Mouse (Mus musculus) lung, postnatal 36 days (tissue): ENCODE results near the gene Rcl1.

Experiments used
- DNase-seq: peaks from one replicate; pipeline ENCODE4 v3.0.0; 2022; ENCODE audit warnings: mixed read lengths

Rcl1 gene

GRCm38 (mm10) chr19:29100874-29101542, at the start of gene Rcl1:
Rcl1 (plus strand) TSS chr19:29101375.
- peak; percentile 97 for DNase-seq

DNA sequence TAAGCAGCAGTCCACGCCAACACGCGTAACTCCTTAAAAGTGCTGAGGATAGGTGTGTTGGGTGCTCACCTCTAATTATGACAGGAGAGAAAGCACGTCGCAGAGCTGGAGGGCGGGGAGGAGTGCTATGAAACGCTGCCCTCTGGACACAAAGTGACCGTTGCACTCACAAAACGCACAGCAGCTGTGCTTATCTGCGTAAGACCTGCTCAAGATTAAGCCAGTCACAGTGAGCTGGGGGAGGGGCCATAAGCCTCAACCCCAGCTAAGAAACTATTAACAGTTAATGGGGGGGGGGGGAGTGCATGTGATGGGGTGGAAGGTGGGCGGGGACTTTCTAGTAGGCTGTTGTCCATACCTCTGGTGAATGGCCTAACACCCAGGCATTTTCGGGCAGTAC, 48.4 kb upstream of the Rcl1 start:
- no peak for DNase-seq

- no peak for DNase-seq
Measured at GRCm38 (mm10) chr19:29054594-29054993, 46.6 kb upstream of the Rcl1 start.

GRCm38 (mm10) chr19:29055469-29055868, 45.7 kb upstream of the Rcl1 start:
- no peak for DNase-seq

GRCm38 (mm10) chr19:29058741-29059140, 42.4 kb upstream of the Rcl1 start:
- no peak for DNase-seq

- DNase-seq: no peak
Measured at GRCm38 (mm10) chr19:29059688-29060087, 41.5 kb upstream of the Rcl1 start.

DNA sequence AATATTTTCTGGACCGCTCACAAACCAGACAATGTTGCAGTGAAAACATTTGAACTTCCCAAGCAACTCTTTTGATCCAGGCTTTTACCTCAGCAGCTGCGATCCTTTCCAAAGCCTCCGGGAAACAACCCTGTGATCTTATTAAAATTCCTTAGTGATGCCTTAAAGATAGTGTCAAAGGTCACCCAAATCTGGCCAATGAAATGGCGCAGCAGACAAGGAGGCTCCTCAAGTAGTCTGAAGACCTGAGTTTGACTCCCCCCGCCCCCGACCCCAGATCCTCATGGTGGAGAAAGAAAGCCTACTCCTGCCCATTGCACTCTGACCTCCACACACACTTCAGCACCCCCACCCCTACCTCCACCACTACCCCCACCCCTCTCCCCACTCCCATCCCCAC, 40.9 kb upstream of the Rcl1 start:
- DNase-seq: no peak

DNA sequence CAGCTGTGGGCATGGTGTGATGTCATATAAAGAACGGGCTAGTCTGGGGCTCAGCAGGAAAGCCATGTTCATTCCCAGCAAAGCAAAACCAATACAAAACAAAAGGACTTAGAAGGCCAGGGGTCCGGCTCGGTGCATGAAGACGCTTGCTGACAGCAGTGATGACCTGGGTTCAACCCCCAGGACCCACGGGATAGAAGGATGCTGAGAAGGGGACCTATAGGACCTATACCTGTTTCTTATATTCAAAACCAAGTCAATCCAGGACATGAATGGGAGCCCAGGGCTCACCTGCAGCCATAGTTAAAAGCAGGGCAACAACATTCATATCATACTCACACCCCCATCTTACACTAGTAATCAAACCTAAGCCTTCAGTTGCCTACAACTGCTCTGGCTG, 38.2 kb upstream of the Rcl1 start:
- no peak for DNase-seq

DNA sequence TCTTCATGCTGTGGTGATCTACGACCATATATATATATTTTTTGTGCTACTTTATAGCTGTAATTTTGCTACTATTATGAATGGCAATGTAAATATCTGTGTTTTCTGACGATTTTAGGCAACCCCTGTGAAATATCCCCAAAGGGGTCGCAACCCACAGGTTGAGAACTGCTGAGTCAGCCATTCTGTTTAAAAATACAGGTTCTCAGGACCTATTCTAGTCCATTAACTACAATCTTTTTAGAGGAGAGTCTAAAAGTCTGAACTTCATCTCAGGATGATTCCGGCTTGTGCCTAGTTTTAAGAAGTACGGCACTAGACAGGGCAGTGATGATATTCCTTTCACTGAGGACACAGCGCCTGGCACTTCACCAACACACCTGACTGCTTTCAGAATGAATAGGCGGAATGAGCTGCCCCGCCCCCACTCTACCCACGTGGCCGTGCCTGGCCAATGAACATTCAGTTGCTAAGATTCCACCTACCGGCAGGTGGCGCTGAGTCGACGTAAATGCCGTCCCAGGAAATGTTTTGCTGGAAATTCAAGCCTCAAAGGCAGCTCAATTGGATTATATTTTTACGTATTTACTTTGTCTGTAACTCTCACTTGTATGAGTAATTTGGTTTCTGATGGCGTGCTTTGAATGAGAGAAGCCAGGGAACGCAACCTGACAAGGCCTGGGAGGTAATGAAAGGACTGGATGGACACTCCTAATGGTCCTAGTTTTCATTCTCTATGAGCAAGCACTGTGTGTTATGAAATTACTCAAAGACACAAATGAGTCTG, 37.4 kb upstream of the Rcl1 start:
- peak; percentile 97 for DNase-seq

GRCm38 (mm10) chr19:29064451-29065102, 36.6 kb upstream of the Rcl1 start:
- peak; percentile 47 for DNase-seq

GRCm38 (mm10) chr19:29066981-29067471, 34.1 kb upstream of the Rcl1 start:
- peak; percentile 96 for DNase-seq

GRCm38 (mm10) chr19:29069195-29069594, 32.0 kb upstream of the Rcl1 start:
- no peak for DNase-seq

- DNase-seq: no peak
Measured at GRCm38 (mm10) chr19:29074802-29075201, 26.4 kb upstream of the Rcl1 start.

- DNase-seq: no peak
Measured at GRCm38 (mm10) chr19:29088628-29089027, 12.5 kb upstream of the Rcl1 start.

DNA sequence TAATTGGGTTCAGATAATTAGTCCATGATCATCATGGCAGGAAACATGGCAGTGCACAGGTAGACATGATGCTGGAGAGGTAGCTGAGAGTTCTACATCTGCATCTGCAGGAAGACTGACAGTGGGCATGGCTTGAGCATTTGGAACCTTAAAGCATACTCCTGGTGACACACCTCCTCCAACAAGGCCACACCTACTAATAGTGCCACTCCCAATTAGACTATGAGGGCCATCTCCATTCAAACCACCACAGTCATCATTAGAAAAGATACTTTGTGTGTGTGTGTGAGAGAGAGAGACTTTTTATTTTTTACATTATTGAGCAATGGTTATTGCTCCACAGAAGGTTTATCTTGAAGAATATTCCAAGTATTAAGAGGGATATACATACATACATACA, 9.0 kb upstream of the Rcl1 start:
- no peak for DNase-seq

GRCm38 (mm10) chr19:29099106-29099505, 2.1 kb upstream of the Rcl1 start:
- DNase-seq: no peak

GRCm38 (mm10) chr19:29099596-29099995, 1.6 kb upstream of the Rcl1 start:
- no peak for DNase-seq

GRCm38 (mm10) chr19:29100261-29100660, 914 bp upstream of the Rcl1 start:
- DNase-seq: no peak

DNA sequence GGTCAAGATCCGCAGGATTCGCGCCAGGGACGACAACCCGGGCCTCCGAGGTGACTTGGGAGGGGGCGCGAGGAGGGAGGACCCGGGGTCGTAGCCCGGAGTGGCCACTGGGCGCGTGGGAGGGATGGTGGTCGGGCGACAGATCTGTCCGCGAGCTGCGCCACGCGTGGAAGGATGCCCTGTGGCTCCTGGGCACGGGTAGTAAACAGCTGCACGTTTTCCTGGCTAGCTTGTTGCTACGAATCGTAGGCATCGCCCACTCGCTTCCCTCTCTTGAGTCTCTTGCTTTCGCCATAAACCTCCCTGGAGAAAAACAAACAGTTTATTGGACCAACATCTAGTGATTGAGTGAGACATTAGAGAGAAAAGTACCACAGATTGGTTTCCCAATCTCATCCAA, 416 bp downstream of the Rcl1 start:
- DNase-seq: peak; percentile 28

DNA sequence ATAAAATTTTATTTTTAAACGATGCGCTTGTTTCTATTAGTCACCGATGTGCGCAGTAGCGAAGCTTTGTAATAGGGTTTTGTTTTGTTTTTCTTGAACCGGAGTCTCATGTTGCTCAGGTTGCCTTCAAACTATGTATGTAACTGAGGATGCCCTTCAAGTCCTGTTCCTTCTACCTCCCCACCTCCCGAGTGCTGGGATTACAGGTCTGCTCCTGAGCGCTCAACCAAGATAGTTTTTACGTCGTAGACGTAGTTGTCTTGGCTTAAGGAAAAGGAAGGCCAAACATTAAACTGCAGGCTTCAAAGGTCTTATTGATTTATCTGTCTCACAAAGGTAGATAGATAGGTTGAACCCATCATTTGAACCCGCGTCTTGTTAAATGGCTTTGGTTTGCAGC, 923 bp downstream of the Rcl1 start:
- DNase-seq: no peak

GRCm38 (mm10) chr19:29105816-29106215, 4.6 kb downstream of the Rcl1 start:
- no peak for DNase-seq

GRCm38 (mm10) chr19:29106261-29106660, 5.1 kb downstream of the Rcl1 start:
- DNase-seq: no peak

GRCm38 (mm10) chr19:29112662-29113061, 11.5 kb downstream of the Rcl1 start:
- DNase-seq: peak; percentile 89
